Mouse (Mus musculus) adrenal gland (tissue): Measurements from ENCODE around the gene Gprc5d.

ENCODE experiments used
- intact Hi-C: fragments of 180-260 bp; cut with DNase I; formaldehyde crosslinking; loops from one replicate; pipeline ENCODE4 v1.15.1; 2025

Gene Gprc5d

GRCm38 (mm10) chr6:135070347-135070746 lies 47.7 kb downstream of the Gprc5d start:
- intact Hi-C loops, result no loop called here

- intact Hi-C loops, result no loop called here
Measured at GRCm38 (mm10) chr6:135069856-135070255, 48.2 kb downstream of the Gprc5d start.

DNA sequence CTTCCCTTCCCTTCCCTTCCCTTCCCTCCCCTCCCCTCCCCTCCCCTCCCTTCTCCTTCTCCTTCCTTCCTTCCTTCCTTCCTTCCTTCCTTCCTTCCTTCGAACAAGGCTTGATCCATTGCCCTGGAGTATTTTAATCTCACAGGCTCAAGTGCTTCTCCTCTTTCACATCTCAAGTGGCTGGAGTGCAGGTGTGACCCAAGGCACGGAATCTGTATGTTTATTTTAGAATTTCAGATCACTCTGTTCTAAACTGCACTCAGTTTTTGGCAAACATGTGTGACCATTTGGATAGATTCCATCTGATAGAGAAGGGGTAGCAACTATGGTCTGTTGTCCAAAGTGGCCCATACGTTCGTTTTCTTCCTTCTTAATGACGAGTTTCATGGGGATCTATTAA lies 49.9 kb downstream of the Gprc5d start:
- intact Hi-C loops, result no loop called here

DNA sequence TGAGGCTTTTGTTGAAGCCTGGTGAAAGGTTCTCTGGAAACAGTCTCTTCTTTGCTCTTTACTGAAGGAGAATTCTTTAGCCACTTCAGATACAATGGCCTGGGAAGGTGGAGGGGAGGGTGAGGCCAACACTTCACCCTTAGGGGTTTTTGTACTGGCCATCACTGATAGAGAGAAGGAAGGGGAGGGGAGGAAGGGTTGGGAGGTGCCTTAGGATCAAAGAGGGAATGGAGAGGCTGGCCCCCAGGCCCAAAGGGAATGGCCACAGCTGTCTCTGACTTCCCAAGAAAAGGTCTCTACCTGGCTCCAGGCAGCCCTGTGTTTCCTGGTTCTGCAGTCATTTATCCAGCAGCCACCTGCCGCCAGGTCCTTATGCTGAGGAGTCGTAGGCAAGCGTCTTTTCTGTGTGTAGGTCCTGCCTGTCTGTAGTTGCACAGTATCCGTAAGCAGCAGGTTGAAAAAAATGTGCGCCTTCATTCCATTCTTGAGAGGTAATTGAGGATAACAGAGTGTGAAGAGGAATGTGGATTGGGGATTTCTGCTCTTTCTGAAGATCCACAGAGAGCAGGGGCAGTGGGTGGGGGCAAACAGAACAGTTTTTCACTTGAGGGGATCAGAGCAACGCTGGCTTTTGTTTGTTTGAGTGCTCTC lies 51.2 kb downstream of the Gprc5d start:
- intact Hi-C loops, result no loop called here

- intact Hi-C loops, result no loop called here
Measured at GRCm38 (mm10) chr6:135065236-135065957, 52.7 kb downstream of the Gprc5d start, which contains the start of gene Gprc5a. Gene Gprc5a (plus strand): TSS chr6:135065651.

DNA sequence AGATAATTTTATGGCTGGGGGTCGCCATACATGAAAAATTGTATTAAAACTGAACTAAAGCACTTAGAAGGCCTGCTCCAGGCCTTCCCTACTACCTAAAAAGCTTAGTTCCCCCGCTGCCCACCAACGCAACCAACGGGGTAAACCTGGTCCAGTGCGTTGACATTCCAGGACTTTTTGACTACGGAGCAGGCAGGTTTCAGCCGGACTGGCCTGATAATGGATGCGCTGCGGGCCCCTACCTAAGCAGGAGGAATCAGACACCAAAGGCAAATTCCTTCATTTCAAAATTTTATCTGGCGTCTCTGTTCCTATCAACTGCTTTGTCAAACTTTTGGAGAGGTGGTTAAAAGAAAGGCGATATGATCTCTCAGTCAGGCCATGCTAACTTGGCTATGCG lies 53.5 kb downstream of the Gprc5d start:
- intact Hi-C loops, result no loop called here

DNA sequence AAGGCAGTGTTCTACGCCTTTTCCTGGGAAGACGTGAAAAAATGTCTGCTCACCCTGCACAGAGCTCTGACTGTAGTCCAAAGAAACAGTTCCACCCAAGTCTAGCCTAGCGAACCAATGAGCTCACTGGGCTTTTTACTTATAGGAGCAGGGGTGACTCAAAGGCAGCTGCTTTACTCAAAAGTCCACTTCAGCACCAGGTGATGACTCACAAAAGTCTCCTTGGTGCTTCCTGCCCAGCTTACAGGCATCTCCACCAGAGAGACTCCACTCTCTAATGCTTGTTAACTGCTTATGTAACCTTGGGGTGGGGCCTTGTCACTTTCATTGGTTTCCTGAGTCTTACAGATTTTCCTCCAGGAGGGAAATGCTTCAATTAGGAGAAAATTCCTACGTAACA lies 57.4 kb downstream of the Gprc5d start:
- intact Hi-C loops, result no loop called here
